7 mouse cellular contexts compared by ENCODE assay signal in genomic region chr1:179546551-179546917, GRCm38 (mm10). TPM values are rescaled to one million over a fixed set of nuclear protein-coding genes. Genes with fewer than 3 reads are reported as not detected.
DNase-seq lines count a peak whose midpoint lies in the region; ATAC-seq lines count a peak whose summit lies in the region.

No protein-coding gene starts in this region.

- H3K4me3 ChIP-seq in embryonic facial prominence, embryonic 14.5 days (ENCODE audit: low read depth, low read length): peak overlapping the region; percentile 62
- peak overlapping the region; percentile 91 for H3K4me3 ChIP-seq in intestine, embryonic 15.5 days (replicated peaks)
- peak overlapping the region; percentile 71 for H3K4me3 ChIP-seq in neural tube, embryonic 12.5 days

- peak overlapping the region; percentile 82 for H3K9ac ChIP-seq in embryonic facial prominence, embryonic 14.5 days (ENCODE audit: low read depth, low read length)
- H3K9ac ChIP-seq in intestine, embryonic 15.5 days: peak overlapping the region; percentile 81
- H3K9ac ChIP-seq in neural tube, embryonic 12.5 days: peak overlapping the region; percentile 65

- peak overlapping the region; percentile 83 for H3K4me2 ChIP-seq in embryonic facial prominence, embryonic 14.5 days (ENCODE audit: low read depth, low read length)
- H3K4me2 ChIP-seq in intestine, embryonic 15.5 days (replicated peaks): peak overlapping the region; percentile 66
- H3K4me2 ChIP-seq in neural tube, embryonic 12.5 days (replicated peaks): peak overlapping the region; percentile 86

- H3K36me3 ChIP-seq in embryonic facial prominence, embryonic 14.5 days (ENCODE audit: control insufficient read depth, insufficient read depth, low read length): 0 out of 2 replicates have a peak, but pooled peaks cover 4% of the 10 kb centered on the region
- no peaks in the 10 kb centered on the region for H3K36me3 ChIP-seq in intestine, embryonic 15.5 days
- no peaks in the 10 kb centered on the region; the same call in 1 of the 2 replicates for H3K36me3 ChIP-seq in neural tube, embryonic 12.5 days

- peaks cover 19% of the 10 kb centered on the region for H3K4me1 ChIP-seq in embryonic facial prominence, embryonic 14.5 days (ENCODE audit: control insufficient read depth, insufficient read depth, low read length)
- peaks cover 7% of the 10 kb centered on the region for H3K4me1 ChIP-seq in intestine, embryonic 15.5 days (replicated peaks)
- peaks cover 26% of the 10 kb centered on the region for H3K4me1 ChIP-seq in neural tube, embryonic 12.5 days

- no peaks in the 10 kb centered on the region for H3K27me3 ChIP-seq in embryonic facial prominence, embryonic 14.5 days (replicated peaks; ENCODE audit: control insufficient read depth, insufficient read depth, low read length)
- no peaks in the 10 kb centered on the region for H3K27me3 ChIP-seq in intestine, embryonic 15.5 days (replicated peaks)
- H3K27me3 ChIP-seq in neural tube, embryonic 12.5 days (replicated peaks): no peaks in the 10 kb centered on the region

- peak; percentile 68 for DNase-seq in right cerebral cortex, postnatal 4 days
- no peak for DNase-seq in right cerebral cortex, postnatal 14 days
- DNase-seq in embryonic facial prominence, embryonic 14.5 days (ENCODE audit: low spot score): peak; percentile 80
- DNase-seq in natural killer cell, adult 2 months (ENCODE audit: low spot score in 2 of 2): no peak
- DNase-seq in cerebellum, adult 8-10 months: no peak

- 1% methylated on average over 16 of the region's 44 CpGs for WGBS in embryonic facial prominence, embryonic 14.5 days
- under 1% methylated on average over 44 of the region's 44 CpGs for WGBS in intestine, embryonic 15.5 days
- WGBS in neural tube, embryonic 12.5 days: under 1% methylated on average over 44 of the region's 44 CpGs

- ATAC-seq in embryonic facial prominence, embryonic 14.5 days (ENCODE audit: low read depth): peak; percentile 87
- peak; percentile 89 for ATAC-seq in intestine, embryonic 15.5 days
- ATAC-seq in neural tube, embryonic 12.5 days (ENCODE audit: low FRiP score, low read depth): peak; percentile 84

- peak overlapping the region; percentile 92 for H3K27ac ChIP-seq in embryonic facial prominence, embryonic 14.5 days (replicated peaks; ENCODE audit: low read depth, low read length)
- H3K27ac ChIP-seq in intestine, embryonic 15.5 days: peak overlapping the region; percentile 96
- H3K27ac ChIP-seq in neural tube, embryonic 12.5 days: peak overlapping the region; percentile 90

- H3K9me3 ChIP-seq in embryonic facial prominence, embryonic 14.5 days (ENCODE audit: control insufficient read depth, low read length): no peaks in the 10 kb centered on the region
- no peaks in the 10 kb centered on the region for H3K9me3 ChIP-seq in intestine, embryonic 15.5 days
- no peaks in the 10 kb centered on the region for H3K9me3 ChIP-seq in neural tube, embryonic 12.5 days

RNA-seq across cellular contexts. Expression of gene Cnst, which starts 0.4 kb away (rescaled TPM):
- polyA plus RNA-seq in embryonic facial prominence, embryonic 14.5 days (2014; fragmentation: Nextera tagmentation; extraction: Ambion mirVana): 15.8 and 18.7 TPM in 2 replicates
- 11.0 and 11.8 TPM in 2 replicates for polyA plus RNA-seq in intestine, embryonic 15.5 days (2015; fragmentation: Nextera tagmentation; extraction: Ambion mirVana)
- 35.1 and 39.7 TPM in 2 replicates for polyA plus RNA-seq in neural tube, embryonic 12.5 days (2016; fragmentation: Nextera tagmentation; extraction: Ambion mirVana)

RNA-seq across cellular contexts. Expression of gene Tfb2m, which starts 0.5 kb away (rescaled TPM):
- 26.7 and 29.6 TPM in 2 replicates for polyA plus RNA-seq in embryonic facial prominence, embryonic 14.5 days (2014; fragmentation: Nextera tagmentation; extraction: Ambion mirVana)
- polyA plus RNA-seq in intestine, embryonic 15.5 days (2015; fragmentation: Nextera tagmentation; extraction: Ambion mirVana): 28.8 and 36.1 TPM in 2 replicates
- 25.7 and 36.6 TPM in 2 replicates for polyA plus RNA-seq in neural tube, embryonic 12.5 days (2016; fragmentation: Nextera tagmentation; extraction: Ambion mirVana)

RNA-seq across cellular contexts. Expression of gene Smyd3, which starts 28.7 kb away (rescaled TPM):
- polyA plus RNA-seq in embryonic facial prominence, embryonic 14.5 days (2014; fragmentation: Nextera tagmentation; extraction: Ambion mirVana): 16.7 and 18.7 TPM in 2 replicates
- 15.3 and 18.1 TPM in 2 replicates for polyA plus RNA-seq in intestine, embryonic 15.5 days (2015; fragmentation: Nextera tagmentation; extraction: Ambion mirVana)
- 18.8 and 19.8 TPM in 2 replicates for polyA plus RNA-seq in neural tube, embryonic 12.5 days (2016; fragmentation: Nextera tagmentation; extraction: Ambion mirVana)

Comparison
In these comparisons a context has a peak if more than half of its experiments do, and no peak if none do; other contexts are left out.
1. DNase-seq: peak in right cerebral cortex, postnatal 4 days (single experiment) and embryonic facial prominence, embryonic 14.5 days (single experiment); none in right cerebral cortex, postnatal 14 days (single experiment), natural killer cell, adult 2 months (0 of 2) and cerebellum, adult 8-10 months (single experiment).
2. Peak in every context shown above with its lines, with median percentiles within 50 percentile points of each other: ATAC-seq, H3K27ac ChIP-seq, H3K4me2 ChIP-seq, H3K4me3 ChIP-seq and H3K9ac ChIP-seq.